Mouse (Mus musculus) myocyte (in vitro differentiated cells): ENCODE results near the gene Nsg2. TPM values are rescaled to one million over a fixed set of nuclear protein-coding genes. Genes with fewer than 3 reads are reported as not detected.

ENCODE experiments used
- H3K27me3 ChIP-seq: one replicate; pipeline ENCODE4 v1.6.1; 2011; ENCODE audit not compliant: control insufficient read depth, insufficient read depth, insufficient read length
- H3K36me3 ChIP-seq: one replicate; pipeline ENCODE4 v1.6.1; 2011; ENCODE audit not compliant: control insufficient read depth, insufficient read depth
- H3K4me2 ChIP-seq: one replicate; pipeline ENCODE4 v1.6.1; 2011; ENCODE audit warnings: low read depth, control low read depth
- H3K4me3 ChIP-seq: one replicate; pipeline ENCODE4 v1.5.1; 2011; ENCODE audit warnings: mild to moderate bottlenecking, control low read depth, moderate library complexity
- H3K79me2 ChIP-seq: one replicate; pipeline ENCODE4 v1.6.1; 2011; ENCODE audit not compliant: control insufficient read depth, insufficient read depth
- H3ac ChIP-seq: one replicate; pipeline ENCODE4 v1.6.1; 2011; ENCODE audit not compliant: control insufficient read depth, insufficient read length
- CEBPB ChIP-seq: IDR thresholded peaks from 2 replicates; pipeline ENCODE4 v1.6.1; 2011; ENCODE audit warnings: mild to moderate bottlenecking, moderate library complexity; ENCODE audit not compliant: poor library complexity, insufficient read depth, severe bottlenecking
- E2F4 ChIP-seq: IDR thresholded peaks from one replicate; pipeline ENCODE4 v1.6.1; 2011; ENCODE audit warnings: mild to moderate bottlenecking, control low read depth, moderate library complexity; ENCODE audit not compliant: insufficient read depth
- MAX ChIP-seq: IDR thresholded peaks from one replicate; pipeline ENCODE4 v1.6.1; 2011; ENCODE audit warnings: low read depth, mild to moderate bottlenecking, control low read depth
- MYOD1 ChIP-seq, 3 experiments: IDR thresholded peaks; one replicate each; pipeline ENCODE4 v1.6.1; 2011; ENCODE audit warnings: control low read depth in 2 of 3, low read depth in 2 of 3, mild to moderate bottlenecking in 2 of 3, moderate library complexity in 1 of 3; ENCODE audit not compliant: insufficient read length in 2 of 3, control insufficient read depth in 1 of 3
- MYOG ChIP-seq, 3 experiments: IDR thresholded peaks; one replicate each; pipeline ENCODE4 v1.6.1; 2011; ENCODE audit warnings: control low read depth in 2 of 3, low read depth in 2 of 3, mild to moderate bottlenecking in 2 of 3; ENCODE audit not compliant: insufficient read length in 2 of 3, control insufficient read depth in 1 of 3, insufficient read depth in 1 of 3
- POLR2A ChIP-seq: IDR thresholded peaks from one replicate; pipeline ENCODE4 v1.6.1; 2011; ENCODE audit warnings: low read depth, mild to moderate bottlenecking, control low read depth, moderate library complexity; ENCODE audit not compliant: insufficient read length
- POLR2AphosphoS2 ChIP-seq: IDR thresholded peaks from one replicate; pipeline ENCODE4 v1.6.1; 2011; ENCODE audit warnings: low read depth, control low read depth; ENCODE audit not compliant: insufficient read length
- REST ChIP-seq: IDR thresholded peaks from one replicate; pipeline ENCODE4 v1.6.1; 2011; ENCODE audit warnings: mild to moderate bottlenecking, control low read depth, moderate library complexity; ENCODE audit not compliant: insufficient read depth, insufficient read length
- SRF ChIP-seq: IDR thresholded peaks from one replicate; pipeline ENCODE4 v1.6.1; 2011; ENCODE audit warnings: low read depth; ENCODE audit not compliant: control insufficient read depth, insufficient read length
- TCF12 ChIP-seq: IDR thresholded peaks from one replicate; pipeline ENCODE4 v1.6.1; 2011; ENCODE audit warnings: mild to moderate bottlenecking, control low read depth; ENCODE audit not compliant: poor library complexity, insufficient read depth, severe bottlenecking
- TCF3 ChIP-seq: IDR thresholded peaks from one replicate; pipeline ENCODE4 v1.6.1; 2011; ENCODE audit warnings: low read depth, control low read depth; ENCODE audit not compliant: insufficient read length
- USF1 ChIP-seq: IDR thresholded peaks from one replicate; pipeline ENCODE4 v1.6.1; 2011; ENCODE audit warnings: low read depth, mild to moderate bottlenecking, control low read depth, moderate library complexity
- polyA plus RNA-seq: library from polyadenylated mRNA; unstranded; fragments of >200 nt; fragmentation: generic; extraction: Trizol; gene quantifications from one replicate; pipeline ENCODE4 v1.2.1, GENCODE M21; 2012; ENCODE audit warnings: missing spikeins

Gene Nsg2
- polyA plus RNA-seq, 1 experiment, result 0.18 TPM

DNA sequence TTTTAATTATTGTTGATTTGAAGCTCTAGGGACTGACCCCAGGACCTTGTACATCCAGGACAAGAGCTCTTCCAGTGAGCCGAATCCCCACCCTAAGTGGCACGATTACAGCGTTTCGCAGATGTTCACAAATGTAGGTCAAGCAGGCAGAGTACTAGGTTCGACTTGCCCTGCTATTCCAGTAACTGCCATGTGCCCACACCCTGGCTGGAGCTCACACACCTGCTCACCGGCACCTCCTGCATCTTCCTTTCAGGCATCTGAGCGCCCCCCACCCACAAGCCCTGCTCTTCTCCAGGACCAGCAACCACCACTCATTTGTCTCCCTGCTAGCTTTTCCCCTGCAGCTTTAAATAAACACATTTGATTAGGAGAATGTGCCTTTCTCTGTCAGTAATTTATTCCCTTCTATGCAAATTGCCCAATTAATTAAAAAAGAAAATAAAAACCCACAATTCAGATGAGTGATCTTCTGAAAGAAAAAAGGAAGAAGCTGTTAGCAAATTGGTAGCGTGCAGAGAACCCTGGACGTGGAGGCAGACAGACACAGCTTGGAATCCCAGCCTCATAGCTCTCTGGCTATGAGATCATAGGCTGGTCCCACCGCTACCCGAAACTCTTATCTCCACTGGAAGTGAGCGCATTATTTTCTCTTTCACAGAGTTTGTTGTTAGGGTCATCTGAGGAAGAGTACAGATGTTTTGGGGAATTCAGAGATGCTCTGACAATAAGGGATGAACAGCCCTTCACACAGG lies 68.7 kb downstream of the Nsg2 start:
- no peak for TF ChIP-seq USF1
- TF ChIP-seq E2F4, result no peak
- no peak for TF ChIP-seq MYOD1 (IDR thresholded peaks at IDR 0.05; ENCODE audit: control insufficient read depth in 1 of 3, insufficient read length in 2 of 3, low read depth in 2 of 3)
- TF ChIP-seq REST, result no peak
- TF ChIP-seq MAX, result no peak
- TF ChIP-seq SRF, result no peak
- no peak for TF ChIP-seq POLR2AphosphoS2
- no peak for TF ChIP-seq CEBPB
- no peak for TF ChIP-seq MYOG (IDR thresholded peaks at IDR 0.05; ENCODE audit: control insufficient read depth in 1 of 3, insufficient read depth in 1 of 3, insufficient read length in 2 of 3, low read depth in 2 of 3)
- TF ChIP-seq POLR2A, result no peak
- TF ChIP-seq TCF3, result no peak
- no peak for TF ChIP-seq TCF12
- no peaks in the 10 kb centered on the region for H3K36me3 ChIP-seq
- no peak overlapping the region for H3ac ChIP-seq
- no peaks in the 10 kb centered on the region for H3K79me2 ChIP-seq
- no peak overlapping the region for H3K4me2 ChIP-seq
- no peak overlapping the region for H3K4me3 ChIP-seq
- H3K27me3 ChIP-seq, result peaks cover 21% of the 10 kb centered on the region

DNA sequence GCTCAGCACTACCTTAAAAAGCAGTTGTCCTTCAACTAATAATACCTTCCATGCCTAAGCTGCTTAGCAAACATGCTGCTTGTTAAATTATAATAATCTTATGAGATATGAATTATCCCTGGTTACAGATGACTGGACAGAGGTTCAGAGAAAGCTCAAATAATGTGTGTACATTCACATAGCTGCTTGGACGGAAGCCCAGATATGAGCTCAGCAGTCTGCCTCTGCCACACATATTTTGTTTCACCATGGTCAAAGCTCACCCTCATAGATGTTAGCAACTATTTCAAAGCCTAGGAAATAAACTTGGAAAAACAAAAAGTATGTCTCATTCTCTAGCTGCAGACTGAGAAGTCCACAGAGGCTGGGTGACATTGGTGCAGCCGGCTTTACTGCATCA lies 74.9 kb downstream of the Nsg2 start:
- no peak overlapping the region for H3K4me3 ChIP-seq
- no peaks in the 10 kb centered on the region for H3K79me2 ChIP-seq
- no peaks in the 10 kb centered on the region for H3K36me3 ChIP-seq
- no peak for TF ChIP-seq USF1
- TF ChIP-seq MYOG (IDR thresholded peaks at IDR 0.05; ENCODE audit: control insufficient read depth in 1 of 3, insufficient read depth in 1 of 3, insufficient read length in 2 of 3, low read depth in 2 of 3), result no peak
- TF ChIP-seq REST, result no peak
- TF ChIP-seq MYOD1 (IDR thresholded peaks at IDR 0.05; ENCODE audit: control insufficient read depth in 1 of 3, insufficient read length in 2 of 3, low read depth in 2 of 3), result no peak
- TF ChIP-seq E2F4, result no peak
- TF ChIP-seq SRF, result no peak
- no peak for TF ChIP-seq POLR2A
- no peak for TF ChIP-seq TCF12
- H3K4me2 ChIP-seq, result no peak overlapping the region
- no peak overlapping the region for H3ac ChIP-seq
- peaks cover 8% of the 10 kb centered on the region for H3K27me3 ChIP-seq

DNA sequence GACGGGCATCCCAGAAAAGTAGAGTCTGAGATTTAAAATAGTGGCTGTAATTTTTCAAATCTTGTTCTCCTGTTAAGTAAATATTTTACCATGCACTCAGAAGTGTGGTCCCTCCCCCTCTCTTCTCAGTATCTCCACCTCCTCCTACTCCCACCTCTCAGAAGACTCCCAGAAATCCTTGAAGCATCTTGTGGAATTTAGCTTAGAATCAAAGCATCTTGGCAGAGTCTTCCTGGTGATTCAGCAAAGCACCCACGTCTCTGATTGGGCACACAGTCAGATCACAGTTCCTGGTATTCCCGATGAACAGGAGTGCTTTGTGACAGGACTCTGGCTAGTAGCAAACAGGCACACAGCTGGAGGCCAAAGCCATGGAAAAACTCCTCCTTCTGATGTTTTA lies 83.2 kb downstream of the Nsg2 start:
- H3K27me3 ChIP-seq, result no peaks in the 10 kb centered on the region
- no peak overlapping the region for H3K4me3 ChIP-seq
- no peak for TF ChIP-seq USF1
- no peak for TF ChIP-seq MYOD1 (IDR thresholded peaks at IDR 0.05; ENCODE audit: control insufficient read depth in 1 of 3, insufficient read length in 2 of 3, low read depth in 2 of 3)
- no peak for TF ChIP-seq SRF
- TF ChIP-seq MAX, result no peak
- no peak for TF ChIP-seq TCF12
- no peak for TF ChIP-seq CEBPB
- no peak for TF ChIP-seq POLR2AphosphoS2
- TF ChIP-seq POLR2A, result no peak
- no peak for TF ChIP-seq E2F4
- no peak for TF ChIP-seq TCF3
- TF ChIP-seq REST, result no peak
- TF ChIP-seq MYOG (IDR thresholded peaks at IDR 0.05; ENCODE audit: control insufficient read depth in 1 of 3, insufficient read depth in 1 of 3, insufficient read length in 2 of 3, low read depth in 2 of 3), result no peak
- H3K36me3 ChIP-seq, result no peaks in the 10 kb centered on the region
- no peak overlapping the region for H3K4me2 ChIP-seq
- H3K79me2 ChIP-seq, result no peaks in the 10 kb centered on the region
- H3ac ChIP-seq, result no peak overlapping the region

DNA sequence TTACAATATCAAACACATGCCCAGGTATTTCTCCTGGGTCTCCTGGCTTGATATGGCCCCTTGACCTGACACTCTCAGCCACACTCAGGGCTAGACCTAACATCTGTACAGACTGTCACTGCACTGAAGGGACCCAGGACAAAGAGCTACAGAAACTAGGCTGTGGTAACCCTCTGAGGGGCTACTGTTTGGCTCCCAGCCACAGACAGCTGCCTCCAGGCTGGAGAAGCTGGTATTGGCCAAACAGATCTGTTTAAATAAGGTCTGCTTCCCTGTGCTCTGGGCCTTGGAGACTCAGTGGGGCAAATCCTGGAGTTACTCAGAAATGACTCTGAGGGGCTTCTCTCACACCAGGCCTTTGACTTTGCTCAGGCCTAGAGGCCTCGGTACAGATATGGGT lies 86.3 kb downstream of the Nsg2 start:
- TF ChIP-seq SRF, result no peak
- no peak for TF ChIP-seq MYOG (IDR thresholded peaks at IDR 0.05; ENCODE audit: control insufficient read depth in 1 of 3, insufficient read depth in 1 of 3, insufficient read length in 2 of 3, low read depth in 2 of 3)
- no peak for TF ChIP-seq CEBPB
- TF ChIP-seq REST, result no peak
- TF ChIP-seq MAX, result no peak
- TF ChIP-seq E2F4, result no peak
- no peak for TF ChIP-seq MYOD1 (IDR thresholded peaks at IDR 0.05; ENCODE audit: control insufficient read depth in 1 of 3, insufficient read length in 2 of 3, low read depth in 2 of 3)
- TF ChIP-seq POLR2AphosphoS2, result no peak
- no peak for TF ChIP-seq USF1
- TF ChIP-seq TCF12, result no peak
- no peak for TF ChIP-seq POLR2A
- TF ChIP-seq TCF3, result no peak
- Histone ChIP-seq H3K4me2 (no peak overlapping the region), H3K4me3 (no peak overlapping the region), H3K36me3 (no peaks in the 10 kb centered on the region), H3K27me3 (no peaks in the 10 kb centered on the region), H3ac (no peak overlapping the region), H3K79me2 (no peaks in the 10 kb centered on the region)
